Mouse (Mus musculus): Measurements from ENCODE around the gene Snx20.

Gene Snx20

GRCm38 (mm10) chr8:88604065-88605038, 31.6 kb downstream of the Snx20 start:
- in situ Hi-C loops (cut with MboI, MseI) = no loop called here

GRCm38 (mm10) chr8:88603446-88603989, 32.4 kb downstream of the Snx20 start:
- in situ Hi-C loops (cut with MboI, MseI) = no loop called here

GRCm38 (mm10) chr8:88599491-88599890, 36.4 kb downstream of the Snx20 start:
- in situ Hi-C loops (cut with MboI, MseI) = loop anchor here (25.0 kb wide), 1 partner anchor 1188 kb away; no protein-coding TSS in a partner anchor

- in situ Hi-C loops (cut with MboI, MseI) = loop anchor here (25.0 kb wide), 1 partner anchor 1189 kb away; no protein-coding TSS in a partner anchor
These were observed 37.4 kb downstream of the Snx20 start for GRCm38 (mm10) chr8:88598578-88598977.

GRCm38 (mm10) chr8:88596042-88596441, 39.9 kb downstream of the Snx20 start:
- in situ Hi-C loops (cut with MboI, MseI) = loop anchor here (25.0 kb wide), 1 partner anchor 1191 kb away; no protein-coding TSS in a partner anchor

- in situ Hi-C loops (cut with MboI, MseI) = loop anchor here (25.0 kb wide), 1 partner anchor 1193 kb away; no protein-coding TSS in a partner anchor
These were observed 42.0 kb downstream of the Snx20 start for GRCm38 (mm10) chr8:88593947-88594346.

GRCm38 (mm10) chr8:88590226-88590625, 45.7 kb downstream of the Snx20 start:
- in situ Hi-C loops (cut with MboI, MseI) = loop anchor here (25.0 kb wide), 1 partner anchor 1197 kb away; no protein-coding TSS in a partner anchor

- in situ Hi-C loops (cut with MboI, MseI) = loop anchor here (25.0 kb wide), 1 partner anchor 1199 kb away; no protein-coding TSS in a partner anchor
These were observed 47.6 kb downstream of the Snx20 start for GRCm38 (mm10) chr8:88588205-88588889.

GRCm38 (mm10) chr8:88583863-88584262, 52.1 kb downstream of the Snx20 start:
- in situ Hi-C loops (cut with MboI, MseI) = loop anchor here (25.0 kb wide), 1 partner anchor 1203 kb away; no protein-coding TSS in a partner anchor

GRCm38 (mm10) chr8:88580785-88581184, 55.1 kb downstream of the Snx20 start:
- in situ Hi-C loops (cut with MboI, MseI) = loop anchor here (25.0 kb wide), 1 partner anchor 1207 kb away; no protein-coding TSS in a partner anchor

- in situ Hi-C loops (cut with MboI, MseI) = loop anchor here (25.0 kb wide), 1 partner anchor 1208 kb away; no protein-coding TSS in a partner anchor
These were observed 56.1 kb downstream of the Snx20 start for GRCm38 (mm10) chr8:88579668-88580330.

GRCm38 (mm10) chr8:88579246-88579645, 56.7 kb downstream of the Snx20 start:
- in situ Hi-C loops (cut with MboI, MseI) = loop anchor here (25.0 kb wide), 1 partner anchor 1208 kb away; no protein-coding TSS in a partner anchor

GRCm38 (mm10) chr8:88578413-88579175, 57.3 kb downstream of the Snx20 start:
- in situ Hi-C loops (cut with MboI, MseI) = loop anchor here (25.0 kb wide), 1 partner anchor 1209 kb away; no protein-coding TSS in a partner anchor

GRCm38 (mm10) chr8:88577666-88578065, 58.3 kb downstream of the Snx20 start:
- in situ Hi-C loops (cut with MboI, MseI) = loop anchor here (25.0 kb wide), 1 partner anchor 1210 kb away; no protein-coding TSS in a partner anchor
